Mouse (Mus musculus) limb, embryonic 12.5 days (tissue): ENCODE measurements around the gene P2rx3. TPM values are rescaled to one million over a fixed set of nuclear protein-coding genes. Genes with fewer than 3 reads are reported as not detected.
A peak's percentile ranks its signal among the peaks of the same experiment; 100 is the strongest.

ENCODE experiments used
- ATAC-seq: fragments of 200-750 bp; cut with Nextera tagmentation; 2 replicates; pipeline ENCODE4 v1.8.0; 2017; ENCODE audit warnings: low read depth, moderate TSS enrichment; ENCODE audit not compliant: insufficient number of reproducible peaks, insufficient read depth, low FRiP score, low TSS enrichment
- H3K27ac ChIP-seq: fragments of 300-500 bp; sonication (generic); 2 replicates; pipeline ENCODE4 v1.5.1; 2016; ENCODE audit warnings: mild to moderate bottlenecking, moderate library complexity
- H3K27me3 ChIP-seq: fragments of 300-500 bp; sonication (generic); 2 replicates; pipeline ENCODE4 v1.6.1; 2016; ENCODE audit warnings: mild to moderate bottlenecking, moderate library complexity
- H3K36me3 ChIP-seq: fragments of 300-500 bp; sonication (generic); 2 replicates; pipeline ENCODE4 v1.6.1; 2016; ENCODE audit warnings: mild to moderate bottlenecking, moderate library complexity
- H3K4me1 ChIP-seq: fragments of 300-500 bp; sonication (generic); replicated peaks from 2 replicates; pipeline ENCODE4 v1.6.1; 2016
- H3K4me2 ChIP-seq: fragments of 300-500 bp; sonication (generic); 2 replicates; pipeline ENCODE4 v1.6.1; 2016; ENCODE audit warnings: mild to moderate bottlenecking, moderate library complexity
- H3K4me3 ChIP-seq: fragments of 300-500 bp; sonication (generic); replicated peaks from 2 replicates; pipeline ENCODE4 v1.5.1; 2016; ENCODE audit warnings: mild to moderate bottlenecking
- H3K9ac ChIP-seq: fragments of 300-500 bp; sonication (generic); replicated peaks from 2 replicates; pipeline ENCODE4 v1.6.1; 2016; ENCODE audit warnings: mild to moderate bottlenecking, moderate library complexity
- H3K9me3 ChIP-seq: fragments of 300-500 bp; sonication (generic); 2 replicates; pipeline ENCODE4 v1.6.1; 2016; ENCODE audit warnings: mild to moderate bottlenecking, moderate library complexity
- WGBS: fragments of 180-500 bp; shearing (Covaris S2); methylation state at CpG from one replicate; pipeline ENCODE4 v1.1.7; 2016; 5-methylcytosine and 5-hydroxymethylcytosine counted together
- polyA plus RNA-seq: library from polyadenylated mRNA; unstranded; fragments of >200 nt; fragmentation: Nextera tagmentation; extraction: Ambion mirVana; gene quantifications from 2 replicates; pipeline ENCODE4 v1.2.1, GENCODE M21; 2016

Gene P2rx3
- polyA plus RNA-seq, 1 experiment from 2014 or later: 2.2 TPM

GRCm38 (mm10) chr2:84980188-84980587 is 57.1 kb downstream of the P2rx3 start, which contains the start of gene Prg2:
Gene Prg2, plus strand, starts transcription at chr2:84980461.
- ATAC-seq: no peak
- Histone ChIP-seq H3K4me2 (no peak within 1 kb of the TSS), H3K27ac (no peak within 1 kb of the TSS), H3K36me3 (no peaks in the 10 kb centered on the region), H3K4me1 (peaks cover 14% of the 10 kb centered on the region; the same call in 1 of the 2 replicates), H3K27me3 (no peaks in the 10 kb centered on the region), H3K9ac (no peak within 1 kb of the TSS), H3K9me3 (no peaks in the 10 kb centered on the region), H3K4me3 (no peak within 1 kb of the TSS)
- WGBS: 71% methylated on average over 1 of the region's 1 CpGs

- H3K4me1 ChIP-seq: peaks cover 14% of the 10 kb centered on the region; the same call in 1 of the 2 replicates
- no peaks in the 10 kb centered on the region for H3K36me3 ChIP-seq
- ATAC-seq: no peak
- no peaks in the 10 kb centered on the region for H3K9me3 ChIP-seq
- WGBS: 80% methylated on average over 2 of the region's 2 CpGs
- H3K9ac ChIP-seq: no peak overlapping the region
- H3K4me3 ChIP-seq: no peak overlapping the region
- H3K27me3 ChIP-seq: no peaks in the 10 kb centered on the region
- H3K27ac ChIP-seq: no peak overlapping the region
- H3K4me2 ChIP-seq: no peak overlapping the region
These were observed 61.7 kb downstream of the P2rx3 start for GRCm38 (mm10) chr2:84975580-84975979.

- Histone ChIP-seq H3K36me3 (no peaks in the 10 kb centered on the region), H3K27ac (no peak overlapping the region), H3K27me3 (no peaks in the 10 kb centered on the region), H3K9me3 (no peaks in the 10 kb centered on the region), H3K4me1 (peaks cover 3% of the 10 kb centered on the region; the same call in 1 of the 2 replicates), H3K9ac (no peak overlapping the region), H3K4me3 (no peak overlapping the region), H3K4me2 (no peak overlapping the region)
- 78% methylated on average over 5 of the region's 5 CpGs for WGBS
- no peak for ATAC-seq
These were observed 69.8 kb downstream of the P2rx3 start for GRCm38 (mm10) chr2:84967318-84967991.

GRCm38 (mm10) chr2:84964111-84964801 is 73.0 kb downstream of the P2rx3 start:
- no peak overlapping the region for H3K4me2 ChIP-seq
- H3K4me3 ChIP-seq: no peak overlapping the region
- H3K27ac ChIP-seq: no peak overlapping the region
- H3K9ac ChIP-seq: no peak overlapping the region
- H3K4me1 ChIP-seq: peaks cover 3% of the 10 kb centered on the region; the same call in 1 of the 2 replicates
- H3K9me3 ChIP-seq: no peaks in the 10 kb centered on the region
- no peak for ATAC-seq
- H3K36me3 ChIP-seq: no peaks in the 10 kb centered on the region
- H3K27me3 ChIP-seq: no peaks in the 10 kb centered on the region
- WGBS: 79% methylated on average over 7 of the region's 7 CpGs

- Histone ChIP-seq H3K4me1 (peaks cover 3% of the 10 kb centered on the region; the same call in 1 of the 2 replicates), H3K27me3 (no peaks in the 10 kb centered on the region), H3K27ac (no peak overlapping the region), H3K9ac (no peak overlapping the region), H3K4me2 (no peak overlapping the region), H3K36me3 (peaks cover 9% of the 10 kb centered on the region), H3K4me3 (no peak overlapping the region), H3K9me3 (no peaks in the 10 kb centered on the region)
- ATAC-seq: no peak
- 43% methylated on average over 6 of the region's 6 CpGs for WGBS
These were observed 74.3 kb downstream of the P2rx3 start for GRCm38 (mm10) chr2:84962906-84963507.

GRCm38 (mm10) chr2:84961901-84962300 is 75.4 kb downstream of the P2rx3 start:
- no peak for ATAC-seq
- no peak overlapping the region for H3K4me2 ChIP-seq
- H3K4me1 ChIP-seq: peaks cover 3% of the 10 kb centered on the region; the same call in 1 of the 2 replicates
- H3K27me3 ChIP-seq: no peaks in the 10 kb centered on the region
- no peak overlapping the region for H3K4me3 ChIP-seq
- WGBS: 78% methylated on average over 3 of the region's 3 CpGs
- no peaks in the 10 kb centered on the region for H3K9me3 ChIP-seq
- H3K27ac ChIP-seq: no peak overlapping the region
- peaks cover 19% of the 10 kb centered on the region for H3K36me3 ChIP-seq
- no peak overlapping the region for H3K9ac ChIP-seq

GRCm38 (mm10) chr2:84961300-84961699 is 76.0 kb downstream of the P2rx3 start:
- Histone ChIP-seq H3K4me3 (no peak overlapping the region), H3K4me1 (peaks cover 3% of the 10 kb centered on the region; the same call in 1 of the 2 replicates), H3K27me3 (no peaks in the 10 kb centered on the region), H3K36me3 (peaks cover 25% of the 10 kb centered on the region), H3K4me2 (no peak overlapping the region), H3K9ac (no peak overlapping the region), H3K27ac (no peak overlapping the region), H3K9me3 (no peaks in the 10 kb centered on the region)
- ATAC-seq: no peak
- 73% methylated on average over 2 of the region's 2 CpGs for WGBS

- Histone ChIP-seq H3K36me3 (peaks cover 47% of the 10 kb centered on the region), H3K9me3 (no peaks in the 10 kb centered on the region), H3K27ac (no peak overlapping the region), H3K9ac (no peak overlapping the region), H3K4me2 (no peak overlapping the region), H3K4me3 (no peak overlapping the region), H3K27me3 (no peaks in the 10 kb centered on the region), H3K4me1 (no peaks in the 10 kb centered on the region; the same call in 1 of the 2 replicates)
- no peak for ATAC-seq
- WGBS: 89% methylated on average over 11 of the region's 11 CpGs
These were observed 78.5 kb downstream of the P2rx3 start for GRCm38 (mm10) chr2:84958588-84959264.

- no peak overlapping the region for H3K4me3 ChIP-seq
- 65% methylated on average over 5 of the region's 5 CpGs for WGBS
- H3K27ac ChIP-seq: no peak overlapping the region
- no peaks in the 10 kb centered on the region for H3K27me3 ChIP-seq
- H3K36me3 ChIP-seq: peaks cover 69% of the 10 kb centered on the region
- H3K4me1 ChIP-seq: no peaks in the 10 kb centered on the region
- H3K9me3 ChIP-seq: no peaks in the 10 kb centered on the region
- H3K4me2 ChIP-seq: no peak overlapping the region
- no peak; the same call in 1 of the 2 replicates for ATAC-seq
- H3K9ac ChIP-seq: no peak overlapping the region
These were observed 81.0 kb downstream of the P2rx3 start for GRCm38 (mm10) chr2:84956274-84956673.

GRCm38 (mm10) chr2:84955435-84955834 is 81.8 kb downstream of the P2rx3 start:
- H3K27ac ChIP-seq: no peak overlapping the region

GRCm38 (mm10) chr2:84952693-84953092 is 84.6 kb downstream of the P2rx3 start:
- Histone ChIP-seq H3K4me3 (no peak overlapping the region), H3K4me2 (no peak overlapping the region), H3K4me1 (no peaks in the 10 kb centered on the region), H3K9ac (no peak overlapping the region), H3K27ac (no peak overlapping the region), H3K9me3 (no peaks in the 10 kb centered on the region), H3K36me3 (peaks cover 92% of the 10 kb centered on the region), H3K27me3 (no peaks in the 10 kb centered on the region)
- ATAC-seq: no peak
- WGBS: 87% methylated on average over 4 of the region's 4 CpGs

More at GRCm38 (mm10) chr2:84955435-84955834, 81.8 kb downstream of the P2rx3 start:
- H3K9me3 ChIP-seq: no peaks in the 10 kb centered on the region
- no peak overlapping the region for H3K4me3 ChIP-seq
- WGBS: 88% methylated on average over 9 of the region's 9 CpGs
- peak; percentile 12; the same call in 1 of the 2 replicates for ATAC-seq
- H3K4me1 ChIP-seq: no peaks in the 10 kb centered on the region
- H3K36me3 ChIP-seq: peaks cover 78% of the 10 kb centered on the region
- no peak overlapping the region for H3K9ac ChIP-seq
- no peak overlapping the region for H3K4me2 ChIP-seq
- no peaks in the 10 kb centered on the region for H3K27me3 ChIP-seq
